Mouse (Mus musculus): Measurements from ENCODE around the gene Crlf1. TPM values are rescaled to one million over a fixed set of nuclear protein-coding genes. Genes with fewer than 3 reads are reported as not detected.

Crlf1 gene
- polyA plus RNA-seq, 1 experiment from 2014 or later = 0.92 TPM

DNA sequence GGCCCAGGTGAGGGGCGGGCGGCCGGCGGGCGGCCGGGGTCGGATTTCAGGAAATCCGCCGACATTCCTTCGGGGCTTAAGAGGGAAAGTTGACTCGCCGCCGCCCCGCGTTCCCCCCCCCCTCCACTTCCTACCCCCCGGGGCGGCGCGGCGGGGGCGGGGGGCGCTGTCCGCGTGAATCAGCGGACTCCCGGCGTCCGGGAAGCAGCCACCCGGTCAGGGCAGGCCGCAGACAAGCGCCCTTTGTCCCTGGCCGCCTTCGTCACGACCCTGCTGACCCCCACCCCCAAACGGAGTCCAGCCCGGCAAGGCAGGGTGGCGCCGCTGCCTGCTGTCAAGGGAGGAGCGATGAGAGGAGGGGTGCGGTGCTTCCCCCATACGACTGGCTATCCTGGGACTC lies 3.4 kb upstream of the Crlf1 start:
- Histone ChIP-seq H3K9me3 (replicated peaks) (no peaks in the 10 kb centered on the region), H3K36me3 (ENCODE audit: poor library complexity, severe bottlenecking) (no peaks in the 10 kb centered on the region), H3K4me2 (peak overlapping the region; percentile 37), H3K27me3 (peaks cover 98% of the 10 kb centered on the region), H3K4me3 (peak overlapping the region; percentile 10; the same call in 1 of the 2 replicates), H3K9ac (0 out of 2 replicates have a peak overlapping the region, but pooled peaks have one; percentile 0), H3K27ac (no peak overlapping the region), H3K4me1 (peaks cover 62% of the 10 kb centered on the region)
- WGBS = under 1% methylated on average over 25 of the region's 41 CpGs
- no peak for ATAC-seq

DNA sequence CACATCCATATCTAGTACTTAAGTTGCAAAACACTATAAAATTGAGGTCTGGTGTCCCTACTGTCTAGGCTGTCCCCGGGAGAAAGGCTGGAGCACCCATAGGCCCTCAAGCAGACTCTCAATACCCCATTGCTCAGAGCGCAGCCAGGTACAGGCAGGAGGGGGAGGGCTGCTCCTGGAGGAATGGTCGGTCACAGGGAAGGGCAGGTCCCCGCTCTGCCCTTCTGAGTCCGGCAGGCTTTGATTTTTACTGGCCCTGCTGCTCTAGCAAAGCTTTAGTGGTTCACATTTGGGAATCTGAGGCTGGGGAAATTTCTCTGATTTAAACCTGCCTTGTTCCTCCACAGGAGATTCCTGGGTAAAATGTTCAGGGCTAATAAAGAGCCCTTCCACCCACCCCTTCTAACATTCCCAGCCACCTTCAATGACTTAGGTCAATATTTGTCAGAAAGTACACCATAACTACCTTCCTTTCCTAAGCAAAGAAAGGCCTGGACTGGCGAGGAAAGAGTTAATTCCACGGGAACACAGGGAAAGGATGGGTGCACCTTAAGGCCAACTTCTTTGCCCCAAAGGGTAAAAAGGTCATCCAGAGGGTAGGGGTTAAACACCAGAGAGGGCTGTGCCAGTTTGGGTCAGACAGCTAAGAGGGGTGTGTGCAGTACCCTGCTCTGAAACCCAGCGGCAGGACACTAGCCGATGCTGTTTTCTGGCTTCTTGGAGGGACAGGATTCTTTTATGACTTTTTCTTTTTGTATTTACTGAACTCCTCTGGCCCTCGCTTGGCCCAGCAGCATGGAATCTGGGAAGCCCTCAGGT lies 2.7 kb upstream of the Crlf1 start:
- H3K9me3 ChIP-seq (replicated peaks) = no peaks in the 10 kb centered on the region
- H3K4me2 ChIP-seq = no peak overlapping the region
- peaks cover 69% of the 10 kb centered on the region for H3K4me1 ChIP-seq
- H3K27me3 ChIP-seq = peaks cover 98% of the 10 kb centered on the region
- H3K27ac ChIP-seq = no peak overlapping the region
- no peak overlapping the region for H3K4me3 ChIP-seq
- 6% methylated on average over 10 of the region's 10 CpGs for WGBS
- no peaks in the 10 kb centered on the region for H3K36me3 ChIP-seq (ENCODE audit: poor library complexity, severe bottlenecking)
- ATAC-seq = no peak
- no peak overlapping the region; the same call in 1 of the 2 replicates for H3K9ac ChIP-seq

DNA sequence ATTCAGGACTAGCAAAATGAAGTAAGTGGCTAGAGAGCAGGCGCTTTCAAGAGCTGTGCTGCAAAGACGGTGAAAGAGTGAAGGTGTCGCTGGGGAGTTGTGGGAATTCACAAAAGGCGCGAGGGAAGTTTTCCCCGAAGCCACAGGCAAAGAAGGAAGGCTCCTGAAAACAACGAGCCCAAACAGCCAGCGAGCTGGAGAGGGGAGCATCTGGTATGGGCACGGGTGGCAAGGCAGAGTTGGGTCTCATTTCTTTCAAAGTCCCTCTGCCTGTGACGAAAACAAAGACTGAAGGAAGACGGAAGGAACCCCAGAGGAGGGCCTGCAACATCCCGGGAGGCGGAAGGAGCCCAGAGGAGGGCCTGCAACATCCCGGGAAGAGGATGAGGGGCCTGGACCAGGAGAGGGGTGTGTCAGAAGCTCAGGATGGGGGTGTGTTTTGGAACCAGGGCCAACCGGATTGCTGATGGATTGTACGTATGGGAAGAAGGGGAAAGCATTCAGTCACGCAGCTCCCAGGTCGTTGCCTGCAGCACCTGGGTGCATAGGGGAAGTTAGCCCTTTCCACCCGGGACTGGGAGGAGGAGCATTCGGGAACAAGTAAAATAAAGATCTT lies 2.0 kb upstream of the Crlf1 start:
- Histone ChIP-seq H3K4me3 (no peak overlapping the region), H3K36me3 (ENCODE audit: poor library complexity, severe bottlenecking) (no peaks in the 10 kb centered on the region), H3K4me1 (peaks cover 73% of the 10 kb centered on the region), H3K9ac (peak overlapping the region; percentile 46; the same call in 1 of the 2 replicates), H3K27me3 (peaks cover 98% of the 10 kb centered on the region), H3K4me2 (no peak overlapping the region; the same call in 1 of the 2 replicates), H3K9me3 (replicated peaks) (no peaks in the 10 kb centered on the region), H3K27ac (no peak overlapping the region)
- 1% methylated on average over 20 of the region's 20 CpGs for WGBS
- no peak for ATAC-seq

DNA sequence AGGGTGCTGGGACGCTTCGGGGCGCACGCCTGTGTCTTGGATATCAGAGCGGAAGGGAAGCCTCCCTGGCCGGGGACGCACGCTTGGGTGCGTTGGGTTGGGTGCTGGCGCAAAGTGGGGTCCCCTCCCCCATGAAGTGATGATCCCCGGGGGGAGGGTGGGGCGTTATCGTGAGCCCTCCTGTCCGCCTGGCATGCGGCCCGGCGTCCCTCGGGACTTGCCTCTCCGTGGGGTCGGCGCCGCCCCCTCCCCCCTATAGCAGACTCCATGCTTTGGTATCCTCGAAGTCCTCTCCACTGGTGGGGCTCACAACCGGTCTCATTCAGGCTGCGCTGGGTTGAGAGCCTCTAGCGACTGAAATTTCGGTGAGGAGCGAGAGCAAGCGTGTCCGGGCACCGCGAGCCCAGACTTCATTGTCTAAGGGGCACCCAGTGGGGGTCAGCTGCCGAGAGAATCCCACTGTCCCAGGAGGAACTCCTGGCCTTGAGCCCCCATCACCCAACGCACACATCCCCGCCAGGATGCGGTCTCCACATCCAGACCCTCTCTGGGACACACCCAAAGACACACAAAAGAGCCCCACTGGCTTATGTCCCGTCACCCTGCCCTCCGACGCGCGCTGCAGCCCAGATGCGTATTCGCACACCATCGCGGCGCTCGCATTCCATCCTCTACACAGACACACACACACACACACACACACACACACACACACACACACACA lies 896 bp downstream of the Crlf1 start:
- no peaks in the 10 kb centered on the region for H3K36me3 ChIP-seq (ENCODE audit: poor library complexity, severe bottlenecking)
- H3K27ac ChIP-seq = no peak overlapping the region
- no peaks in the 10 kb centered on the region for H3K9me3 ChIP-seq (replicated peaks)
- 1% methylated on average over 47 of the region's 47 CpGs for WGBS
- no peak for ATAC-seq
- H3K27me3 ChIP-seq = peaks cover 100% of the 10 kb centered on the region
- peaks cover 55% of the 10 kb centered on the region for H3K4me1 ChIP-seq
- H3K9ac ChIP-seq = 0 out of 2 replicates have a peak overlapping the region, but pooled peaks have one; percentile 50
- peak overlapping the region; percentile 61 for H3K4me2 ChIP-seq
- peak overlapping the region; percentile 38 for H3K4me3 ChIP-seq

DNA sequence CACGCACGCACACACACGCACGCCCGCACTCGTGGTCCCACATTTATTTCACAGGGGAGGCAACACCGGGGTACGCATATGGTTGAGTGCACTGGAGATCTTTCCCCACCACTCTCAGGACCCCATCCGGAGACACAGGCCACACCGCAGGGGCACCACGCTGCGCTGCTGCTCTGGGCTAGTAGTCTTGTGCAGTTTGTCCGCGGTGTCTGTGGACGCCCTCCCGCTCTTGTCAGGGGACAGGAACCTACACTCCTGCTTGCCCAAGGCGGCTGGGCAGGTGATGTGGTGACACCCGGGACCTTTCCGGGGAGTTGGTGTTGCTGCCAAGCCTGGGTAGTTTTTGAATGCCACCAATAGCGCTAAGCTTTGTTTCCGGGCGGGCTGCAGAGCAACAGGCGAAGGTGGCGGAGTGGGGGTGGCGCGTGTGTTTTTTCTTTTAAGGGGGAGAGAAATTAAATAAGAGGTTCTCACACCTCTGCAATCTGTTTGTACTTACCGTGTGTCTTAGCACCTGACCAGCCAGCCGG lies 1.5 kb downstream of the Crlf1 start:
- peak overlapping the region; percentile 61; the same call in 1 of the 2 replicates for H3K4me2 ChIP-seq

DNA sequence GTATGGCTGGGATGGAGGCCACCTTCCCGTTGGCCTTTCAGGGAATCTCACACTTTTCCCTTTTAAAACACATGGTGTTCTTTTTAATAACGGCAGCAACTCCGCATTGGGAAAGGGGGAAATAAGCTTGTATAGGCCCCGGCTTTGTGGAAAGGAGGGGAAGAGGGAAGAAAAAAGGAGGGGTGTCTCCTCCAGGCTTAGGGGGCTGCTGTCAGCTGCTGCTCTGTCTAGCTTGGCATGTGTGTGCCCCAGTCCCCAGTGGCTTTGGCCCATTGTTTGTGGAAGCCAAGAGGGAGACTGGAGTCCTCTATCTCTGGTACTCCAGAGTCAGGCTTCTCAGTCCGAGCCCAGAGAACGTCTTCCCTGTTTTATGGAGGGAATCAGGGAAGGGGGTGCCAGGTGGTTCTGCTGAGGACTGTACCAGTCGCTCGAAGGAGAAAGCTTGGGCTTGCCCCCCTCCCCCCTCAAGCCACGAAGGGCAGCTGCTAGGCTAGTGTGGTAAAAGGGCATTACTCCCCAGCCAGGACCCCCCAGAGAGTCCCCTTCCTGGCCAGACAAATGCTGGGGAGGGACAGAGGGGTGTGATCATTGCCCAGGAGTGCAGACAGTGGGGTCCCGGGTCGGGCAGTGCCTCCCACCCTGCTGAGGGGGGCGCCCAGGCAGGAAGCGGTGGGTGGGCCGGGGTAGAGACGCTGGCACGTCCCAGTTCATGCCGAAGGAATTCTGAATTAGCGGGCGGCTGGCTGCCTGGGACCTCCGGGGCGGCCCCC lies 2.2 kb downstream of the Crlf1 start:
- H3K4me2 ChIP-seq = 0 out of 2 replicates have a peak overlapping the region, but pooled peaks have one; percentile 61
- H3K4me1 ChIP-seq = peaks cover 45% of the 10 kb centered on the region
- 2% methylated on average over 19 of the region's 21 CpGs for WGBS
- no peak overlapping the region for H3K27ac ChIP-seq
- peak overlapping the region; percentile 9; the same call in 1 of the 2 replicates for H3K4me3 ChIP-seq
- no peaks in the 10 kb centered on the region for H3K9me3 ChIP-seq (replicated peaks)
- peaks cover 100% of the 10 kb centered on the region for H3K27me3 ChIP-seq
- no peak overlapping the region for H3K9ac ChIP-seq
- no peaks in the 10 kb centered on the region for H3K36me3 ChIP-seq (ENCODE audit: poor library complexity, severe bottlenecking)
- ATAC-seq = 0 out of 2 replicates have a peak, but pooled peaks have one; percentile 25

More for the DNA sequence above, 1.5 kb downstream of the Crlf1 start:
- Histone ChIP-seq H3K9ac (no peak overlapping the region), H3K4me1 (peaks cover 48% of the 10 kb centered on the region), H3K36me3 (ENCODE audit: poor library complexity, severe bottlenecking) (no peaks in the 10 kb centered on the region), H3K27ac (no peak overlapping the region), H3K9me3 (replicated peaks) (no peaks in the 10 kb centered on the region), H3K4me3 (peak overlapping the region; percentile 14), H3K27me3 (peaks cover 100% of the 10 kb centered on the region)
- no peak for ATAC-seq
- 3% methylated on average over 26 of the region's 28 CpGs for WGBS

DNA sequence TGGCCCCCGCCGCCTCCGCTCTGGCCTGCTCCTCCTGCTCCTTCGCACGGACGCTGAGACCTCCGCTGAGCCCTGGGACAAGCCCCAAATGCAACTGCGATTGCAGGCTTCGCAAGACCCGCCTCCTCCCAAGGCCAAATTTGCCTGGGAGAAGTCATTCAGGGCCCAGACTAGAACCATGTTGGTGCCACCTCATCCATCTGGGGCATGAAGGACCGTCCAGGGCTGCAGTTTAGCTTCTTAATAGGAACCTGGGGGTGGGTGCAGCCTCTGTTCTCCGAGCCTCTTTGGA lies 2.8 kb downstream of the Crlf1 start:
- Histone ChIP-seq H3K9me3 (replicated peaks) (no peaks in the 10 kb centered on the region), H3K36me3 (ENCODE audit: poor library complexity, severe bottlenecking) (no peaks in the 10 kb centered on the region), H3K27me3 (peaks cover 100% of the 10 kb centered on the region), H3K4me2 (0 out of 2 replicates have a peak overlapping the region, but pooled peaks have one; percentile 4), H3K9ac (no peak overlapping the region), H3K4me3 (0 out of 2 replicates have a peak overlapping the region, but pooled peaks have one; percentile 9), H3K27ac (no peak overlapping the region), H3K4me1 (peaks cover 46% of the 10 kb centered on the region)
- WGBS = 6% methylated on average over 12 of the region's 12 CpGs
- ATAC-seq = no peak

DNA sequence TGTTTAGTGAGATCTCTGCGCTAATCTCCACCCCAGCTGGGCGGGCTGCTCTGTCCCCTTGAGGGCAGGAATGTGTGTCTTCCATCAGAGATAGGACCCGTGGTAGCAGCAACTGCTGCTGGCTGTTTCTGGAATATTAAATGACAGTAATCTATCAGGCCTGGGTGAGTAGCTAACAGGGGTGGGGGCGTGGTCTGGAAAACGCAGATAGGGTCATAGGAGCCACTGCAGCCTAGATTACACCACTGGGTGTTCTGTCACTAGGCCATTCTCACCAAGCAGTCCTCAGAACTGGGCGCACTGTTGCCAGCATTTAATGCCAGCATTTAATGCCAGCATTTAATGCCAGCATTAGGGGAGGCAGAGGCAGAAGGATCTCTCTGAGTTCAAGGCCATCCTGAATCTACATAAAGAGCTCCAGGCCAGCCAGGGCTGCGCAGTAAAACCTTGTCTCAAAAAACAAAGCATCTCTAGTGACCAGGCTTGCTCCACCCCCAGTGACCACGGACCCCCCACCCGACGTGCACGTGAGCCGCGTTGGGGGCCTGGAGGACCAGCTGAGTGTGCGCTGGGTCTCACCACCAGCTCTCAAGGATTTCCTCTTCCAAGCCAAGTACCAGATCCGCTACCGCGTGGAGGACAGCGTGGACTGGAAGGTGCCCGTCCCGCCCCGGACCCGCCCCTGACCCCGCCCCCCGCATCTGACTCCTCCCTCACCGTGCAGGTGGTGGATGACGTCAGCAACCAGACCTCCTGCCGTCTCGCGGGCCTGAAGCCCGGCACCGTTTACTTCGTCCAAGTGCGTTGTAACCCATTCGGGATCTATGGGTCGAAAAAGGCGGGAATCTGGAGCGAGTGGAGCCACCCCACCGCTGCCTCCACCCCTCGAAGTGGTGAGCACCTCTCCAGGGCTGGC lies 7.7 kb downstream of the Crlf1 start:
- H3K9me3 ChIP-seq (replicated peaks) = no peaks in the 10 kb centered on the region
- peaks cover 41% of the 10 kb centered on the region for H3K4me1 ChIP-seq
- H3K27ac ChIP-seq = no peak overlapping the region
- ATAC-seq = no peak
- H3K4me2 ChIP-seq = peak overlapping the region; percentile 27
- H3K36me3 ChIP-seq (ENCODE audit: poor library complexity, severe bottlenecking) = peaks cover 8% of the 10 kb centered on the region; the same call in 1 of the 2 replicates
- 8% methylated on average over 39 of the region's 39 CpGs for WGBS
- H3K27me3 ChIP-seq = peaks cover 86% of the 10 kb centered on the region
- H3K4me3 ChIP-seq = peak overlapping the region; percentile 19
- H3K9ac ChIP-seq = no peak overlapping the region

DNA sequence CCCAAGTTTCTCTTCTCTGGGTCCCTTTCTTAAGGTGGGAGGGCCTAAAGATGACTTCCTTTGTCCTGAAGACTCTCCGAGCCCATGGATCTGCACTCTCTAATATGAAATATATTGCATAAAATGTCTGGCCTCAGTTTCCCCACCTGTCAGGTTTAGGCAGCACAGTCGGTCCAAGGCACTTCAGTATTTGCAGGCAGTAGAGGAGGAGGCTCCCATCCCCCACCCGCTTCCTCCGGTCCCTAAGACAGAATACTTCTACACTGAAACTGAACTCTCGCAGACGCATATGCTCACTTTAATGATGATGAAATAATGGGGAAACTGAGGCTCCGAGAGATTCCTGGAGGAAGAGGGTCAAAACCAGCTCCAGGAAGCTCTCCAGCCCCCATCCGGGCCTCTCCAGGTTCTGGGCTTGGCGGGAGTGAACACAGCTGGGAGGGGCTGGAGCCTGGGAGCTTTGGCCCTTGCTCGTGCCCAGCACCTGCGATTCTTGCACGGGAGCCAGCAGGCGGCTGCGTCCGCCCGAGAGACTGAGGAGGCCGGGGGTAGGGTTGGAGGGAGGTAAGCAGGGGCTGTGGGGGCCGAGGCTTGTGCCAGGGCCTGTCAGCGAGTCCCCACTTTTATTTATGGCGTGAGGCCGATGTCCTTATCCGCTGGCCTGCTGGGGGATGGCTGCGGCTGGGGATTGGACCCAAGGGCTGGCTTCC lies 9.0 kb downstream of the Crlf1 start:
- H3K36me3 ChIP-seq (ENCODE audit: poor library complexity, severe bottlenecking) = peaks cover 9% of the 10 kb centered on the region
- peaks cover 46% of the 10 kb centered on the region for H3K4me1 ChIP-seq
- no peak for ATAC-seq
- peak overlapping the region; percentile 45 for H3K9ac ChIP-seq
- peaks cover 73% of the 10 kb centered on the region for H3K27me3 ChIP-seq
- peak overlapping the region; percentile 24 for H3K4me2 ChIP-seq
- no peaks in the 10 kb centered on the region for H3K9me3 ChIP-seq (replicated peaks)
- WGBS = 11% methylated on average over 23 of the region's 23 CpGs
- H3K4me3 ChIP-seq = no peak overlapping the region
- H3K27ac ChIP-seq = no peak overlapping the region

DNA sequence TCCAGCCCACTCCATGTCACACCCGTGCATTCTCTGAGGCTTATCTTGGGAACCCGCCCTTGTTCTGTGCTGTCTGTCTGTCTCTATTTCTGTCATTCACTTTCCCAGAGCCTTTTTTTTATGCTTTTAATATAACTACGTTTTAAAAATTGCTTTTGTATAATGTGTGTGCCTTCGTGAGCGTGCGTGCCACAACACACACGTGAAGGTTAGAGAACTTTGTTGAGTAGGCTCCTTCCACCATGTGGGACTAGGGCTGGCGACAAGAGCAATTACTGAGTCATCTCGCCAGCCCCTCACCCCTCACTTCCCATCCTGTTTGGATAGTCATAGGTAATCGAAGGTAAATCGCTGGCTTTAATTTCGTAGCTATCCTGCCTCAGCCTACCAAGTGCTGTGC lies 9.6 kb downstream of the Crlf1 start:
- H3K36me3 ChIP-seq (ENCODE audit: poor library complexity, severe bottlenecking) = peaks cover 15% of the 10 kb centered on the region
- ATAC-seq = no peak

More for the DNA sequence above, 9.6 kb downstream of the Crlf1 start:
- H3K4me3 ChIP-seq = no peak overlapping the region
- peak overlapping the region; percentile 45; the same call in 1 of the 2 replicates for H3K9ac ChIP-seq
- peaks cover 67% of the 10 kb centered on the region for H3K27me3 ChIP-seq
- H3K4me2 ChIP-seq = peak overlapping the region; percentile 24; the same call in 1 of the 2 replicates
- no peak overlapping the region for H3K27ac ChIP-seq
- H3K4me1 ChIP-seq = peaks cover 46% of the 10 kb centered on the region
- WGBS = 35% methylated on average over 12 of the region's 12 CpGs
- no peaks in the 10 kb centered on the region for H3K9me3 ChIP-seq (replicated peaks)

Measured in forebrain, embryonic 13.5 days (tissue).